Mouse (Mus musculus): Measurements from ENCODE around the gene Wdr48.

The Wdr48 gene

DNA sequence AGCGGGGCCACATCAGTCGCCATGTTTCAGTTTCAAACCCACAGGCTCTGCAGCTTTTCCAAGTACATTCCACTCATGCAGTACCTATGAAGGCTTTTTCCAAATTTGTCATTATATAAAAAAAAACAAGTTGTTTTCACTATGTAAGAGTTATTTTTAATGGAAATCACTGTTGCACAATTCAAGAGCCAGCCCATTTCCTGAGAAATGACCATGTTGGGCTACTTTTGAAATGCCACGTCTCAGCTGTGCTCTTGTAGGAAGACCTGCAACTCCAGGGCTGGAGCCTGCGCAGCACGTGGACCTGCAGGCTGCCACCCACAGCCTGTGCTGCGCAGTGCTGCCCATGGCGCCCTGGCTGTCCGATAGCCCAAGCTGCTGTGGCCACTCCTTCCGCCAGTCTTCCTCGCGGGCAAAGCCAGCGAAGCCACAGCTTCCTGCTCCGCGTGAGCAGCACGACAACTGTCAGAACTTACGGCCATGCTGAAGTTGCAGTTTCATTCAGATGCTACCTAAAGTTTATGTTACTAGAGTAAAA lies 30.5 kb downstream of the Wdr48 start:
- no peak for DNase-seq (ENCODE audit: low spot score in 2 of 2)

- DNase-seq (ENCODE audit: low spot score in 2 of 2) = no peak
These were observed 31.1 kb downstream of the Wdr48 start for GRCm38 (mm10) chr9:119925729-119926128.

- no peak for DNase-seq (ENCODE audit: low spot score in 2 of 2)
These were observed 31.8 kb downstream of the Wdr48 start for GRCm38 (mm10) chr9:119926497-119926896.

GRCm38 (mm10) chr9:119932358-119932757 lies 37.7 kb downstream of the Wdr48 start:
- DNase-seq (ENCODE audit: low spot score in 2 of 2) = peak; percentile 45 to 56

GRCm38 (mm10) chr9:119933675-119934074 lies 39.0 kb downstream of the Wdr48 start:
- DNase-seq (ENCODE audit: low spot score in 2 of 2) = no peak

DNA sequence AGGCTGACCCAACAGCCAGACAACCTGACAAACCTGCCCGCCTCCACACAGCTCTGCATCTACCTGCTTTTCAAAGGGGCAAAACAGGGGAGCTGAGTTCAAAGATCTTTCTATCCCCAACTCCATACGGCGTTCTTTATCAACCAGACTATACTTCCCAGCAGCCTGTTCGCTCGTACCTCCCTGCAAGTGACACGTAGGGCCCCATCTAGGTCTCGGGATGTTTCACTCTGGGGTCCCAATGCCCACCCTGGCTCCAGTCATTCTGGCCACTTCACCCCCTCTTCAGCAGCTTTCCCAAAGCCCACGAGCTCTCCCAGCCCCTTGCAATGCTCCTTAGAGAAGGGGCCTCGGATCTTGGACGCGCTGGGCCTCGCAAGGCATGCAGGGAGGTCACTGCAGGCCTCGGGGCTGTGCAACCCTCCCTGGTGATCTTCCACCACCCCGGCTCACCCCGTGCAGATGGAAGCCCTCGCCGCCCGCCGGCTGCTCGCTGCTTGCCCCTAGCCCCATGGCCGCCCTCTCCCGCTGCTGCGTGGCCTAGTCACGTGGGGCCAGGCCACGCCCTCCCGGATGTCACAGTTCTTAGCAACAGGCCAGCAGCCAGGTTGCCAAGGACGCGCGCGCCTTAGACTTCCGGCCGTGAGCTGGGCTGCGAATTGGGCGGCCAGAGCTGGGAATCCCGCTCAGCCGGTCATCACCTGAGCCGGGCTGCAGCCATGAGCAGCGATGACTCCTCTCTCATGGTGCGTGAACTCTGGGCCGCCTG lies 42.5 kb downstream of the Wdr48 start, which contains the start of the genes Gorasp1 and Ttc21a:
Gorasp1 (minus strand) TSS at position 561 of the 769 bp plus-strand sequence.
Ttc21a (plus strand) TSS at position 602 of the 769 bp plus-strand sequence.
- DNase-seq (ENCODE audit: low spot score in 2 of 2) = peak; percentile 92 to 94

GRCm38 (mm10) chr9:119938496-119938895 lies 43.8 kb downstream of the Wdr48 start:
- no peak for DNase-seq (ENCODE audit: low spot score in 2 of 2)

GRCm38 (mm10) chr9:119939646-119940045 lies 45.0 kb downstream of the Wdr48 start:
- no peak for DNase-seq (ENCODE audit: low spot score in 2 of 2)

DNA sequence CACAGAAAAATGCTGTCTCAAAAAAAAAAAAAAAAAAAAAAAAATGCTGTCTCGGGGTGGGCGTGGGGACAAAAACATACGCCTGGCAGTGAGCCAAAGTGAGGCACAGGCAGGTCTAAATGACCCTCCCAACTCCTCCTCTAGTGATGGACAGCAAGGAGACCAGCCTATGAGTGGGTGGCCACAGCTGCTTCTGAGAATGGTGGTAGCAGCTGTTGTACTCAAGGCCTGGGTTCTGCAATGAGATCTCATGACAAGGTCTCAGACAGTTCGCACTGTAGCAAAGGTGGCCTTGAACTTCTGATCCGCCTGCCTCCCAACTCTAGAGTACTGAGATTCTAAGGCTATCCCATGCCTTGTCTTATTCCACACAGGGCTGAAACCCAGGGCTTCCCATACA lies 46.7 kb downstream of the Wdr48 start:
- no peak for DNase-seq (ENCODE audit: low spot score in 2 of 2)

DNA sequence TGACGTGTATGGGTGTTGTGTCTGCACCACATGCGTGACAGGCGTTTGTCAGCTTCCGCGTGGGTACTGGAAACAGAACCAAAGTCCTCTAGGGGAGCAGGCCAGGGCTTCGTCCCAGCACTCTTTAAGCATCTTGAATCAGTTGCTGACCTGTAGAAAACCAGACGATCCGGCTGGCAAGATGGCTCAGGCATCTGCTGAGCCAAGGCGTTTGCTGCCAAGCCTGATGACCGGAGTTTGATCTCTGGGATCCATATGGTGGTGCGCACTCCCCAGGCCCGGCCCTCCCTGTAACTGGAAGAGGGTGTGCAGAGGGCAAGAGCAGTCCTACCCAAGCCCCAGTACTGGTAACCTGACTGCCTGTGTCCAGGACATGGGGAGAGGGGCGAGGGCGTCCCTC lies 47.2 kb downstream of the Wdr48 start:
- DNase-seq (ENCODE audit: low spot score in 2 of 2) = no peak

DNA sequence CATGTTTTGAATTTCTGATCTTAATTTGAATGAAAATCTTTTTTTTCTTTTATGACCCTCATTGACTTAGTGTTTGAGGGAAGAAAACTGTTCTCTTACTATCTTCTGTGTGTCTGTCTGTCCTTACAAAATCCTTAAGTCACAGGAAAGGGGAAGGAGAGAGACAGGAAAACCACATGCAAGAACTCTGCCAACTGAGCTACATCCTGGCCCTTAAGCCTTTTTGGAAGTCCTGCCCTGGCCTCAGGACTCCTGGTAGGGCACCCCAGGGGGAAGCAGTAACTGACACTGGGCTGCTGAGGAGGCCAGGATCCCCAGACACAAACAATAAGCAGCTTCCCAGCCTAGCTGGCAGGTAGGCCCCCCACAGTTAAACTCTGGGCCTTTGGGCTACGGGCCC lies 48.6 kb downstream of the Wdr48 start:
- no peak for DNase-seq (ENCODE audit: low spot score in 2 of 2)

DNA sequence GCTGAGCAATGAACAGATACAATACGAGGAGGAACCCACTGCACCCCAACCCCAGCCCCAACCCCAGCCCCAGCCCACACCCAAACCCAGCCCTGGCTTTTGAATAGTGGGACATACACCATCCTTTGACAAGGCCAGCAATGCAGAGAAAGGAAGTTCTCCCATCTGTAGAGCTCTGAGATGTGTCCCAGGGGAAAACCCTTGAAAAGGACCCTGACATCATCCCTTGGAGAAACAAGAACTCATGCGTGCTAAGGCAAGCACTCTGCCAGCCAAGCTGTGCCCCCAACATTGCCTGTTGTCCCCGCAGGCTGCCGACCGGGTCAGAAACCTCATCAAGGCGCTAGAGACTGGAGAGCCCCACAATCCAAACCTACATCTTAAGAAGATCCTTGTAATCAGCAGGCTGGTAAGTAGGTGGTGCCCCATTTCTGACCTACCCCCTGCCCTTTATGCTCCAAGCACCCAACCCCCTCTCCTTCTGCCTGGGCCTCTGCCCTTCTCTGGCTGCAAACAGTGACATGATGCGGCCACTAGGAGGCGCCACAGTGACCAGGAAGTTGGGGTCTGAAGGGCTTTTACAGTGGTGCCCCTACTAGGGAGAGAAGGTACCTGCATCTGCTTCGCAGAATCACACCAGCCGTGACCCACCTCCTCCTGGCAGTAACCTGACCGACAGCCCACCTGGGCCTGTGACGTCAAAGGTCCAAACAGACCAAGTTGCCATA lies 50.7 kb downstream of the Wdr48 start:
- DNase-seq (ENCODE audit: low spot score in 2 of 2) = no peak

- no peak for DNase-seq (ENCODE audit: low spot score in 2 of 2)
These were observed 54.1 kb downstream of the Wdr48 start for GRCm38 (mm10) chr9:119948804-119949203.

DNA sequence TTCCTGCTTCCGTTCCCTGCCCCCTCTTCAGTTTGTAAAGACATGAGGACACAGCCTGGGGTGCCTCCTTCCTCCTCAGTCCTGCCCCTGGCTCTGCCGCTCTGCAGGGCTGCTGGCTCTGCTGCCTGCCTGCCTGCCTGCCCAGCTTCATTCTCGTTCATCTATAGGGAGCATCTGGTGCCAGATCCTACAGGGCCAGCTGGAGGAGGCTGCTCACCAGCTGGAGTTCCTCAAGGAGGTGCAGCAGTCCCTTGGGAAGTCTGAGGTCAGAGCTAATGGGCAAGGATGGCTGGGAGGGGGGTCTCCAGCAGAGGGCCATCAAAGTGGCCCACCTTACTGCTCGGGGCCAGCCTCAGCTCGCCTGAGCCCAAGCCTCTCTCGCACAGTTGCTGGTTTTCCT lies 55.8 kb downstream of the Wdr48 start:
- DNase-seq (ENCODE audit: low spot score in 2 of 2) = no peak

DNA sequence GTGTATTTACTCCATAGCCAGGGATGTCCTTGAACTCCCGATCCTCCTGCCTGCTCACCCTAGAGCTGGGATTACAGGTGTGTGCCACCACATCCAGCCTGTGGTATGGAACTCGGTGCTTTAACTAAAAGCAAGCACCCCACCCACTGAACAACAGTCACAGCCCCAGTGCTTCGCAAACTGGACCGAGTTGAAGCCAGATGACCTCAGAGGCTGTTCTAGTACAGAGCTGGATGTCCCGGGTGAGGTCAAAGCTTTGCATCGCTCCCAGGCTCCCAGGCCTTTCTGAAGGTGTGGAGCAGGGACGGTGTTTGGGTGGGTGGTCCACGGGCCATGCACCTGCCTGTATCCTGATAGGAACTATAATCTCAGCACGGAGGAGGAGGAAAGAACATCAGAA lies 56.7 kb downstream of the Wdr48 start:
- DNase-seq (ENCODE audit: low spot score in 2 of 2) = no peak

- DNase-seq (ENCODE audit: low spot score in 2 of 2) = no peak
These were observed 64.2 kb downstream of the Wdr48 start for GRCm38 (mm10) chr9:119958835-119959234.

GRCm38 (mm10) chr9:119962216-119962615 lies 67.5 kb downstream of the Wdr48 start:
- DNase-seq (ENCODE audit: low spot score in 2 of 2) = no peak

- peak; percentile 62 to 63 for DNase-seq (ENCODE audit: low spot score in 2 of 2)
These were observed 68.4 kb downstream of the Wdr48 start for GRCm38 (mm10) chr9:119962987-119963667.

GRCm38 (mm10) chr9:119964206-119964605 lies 69.5 kb downstream of the Wdr48 start:
- no peak for DNase-seq (ENCODE audit: low spot score in 2 of 2)

- DNase-seq (ENCODE audit: low spot score in 2 of 2) = no peak
These were observed 70.5 kb downstream of the Wdr48 start for GRCm38 (mm10) chr9:119965186-119965585.

DNA sequence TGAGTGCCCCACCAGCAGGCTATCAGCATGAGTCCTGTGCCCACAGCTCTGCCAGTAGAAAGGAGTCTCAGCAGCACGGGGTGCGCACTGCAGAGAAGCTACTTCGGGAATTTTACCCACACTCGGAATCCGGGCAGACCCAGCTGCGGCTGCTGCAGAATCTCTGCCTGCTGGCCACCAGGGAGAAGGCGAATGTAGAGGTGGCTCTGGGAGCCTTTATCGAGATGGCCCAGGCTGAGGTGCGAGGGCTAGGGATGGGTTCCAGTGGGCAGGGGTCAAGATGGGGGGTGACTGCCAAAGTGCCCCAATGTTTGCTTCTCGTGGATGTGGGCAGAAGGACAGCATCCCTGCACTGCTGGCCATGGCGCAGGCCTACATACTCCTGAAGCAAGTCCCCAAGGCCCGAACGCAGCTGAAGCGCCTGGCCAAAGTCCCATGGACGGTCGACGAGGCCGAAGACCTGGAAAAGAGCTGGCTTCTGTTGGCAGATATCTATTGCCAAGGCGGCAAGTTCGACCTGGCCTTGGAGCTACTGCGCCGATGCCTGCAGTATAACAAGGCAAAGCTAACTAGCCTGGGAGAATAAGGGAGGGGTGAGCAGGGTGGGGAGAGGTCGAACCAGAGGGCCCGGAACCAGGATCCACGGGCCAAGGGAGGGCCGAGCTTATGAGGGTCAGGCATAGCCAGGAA lies 71.7 kb downstream of the Wdr48 start:
- no peak for DNase-seq (ENCODE audit: low spot score in 2 of 2)

DNA sequence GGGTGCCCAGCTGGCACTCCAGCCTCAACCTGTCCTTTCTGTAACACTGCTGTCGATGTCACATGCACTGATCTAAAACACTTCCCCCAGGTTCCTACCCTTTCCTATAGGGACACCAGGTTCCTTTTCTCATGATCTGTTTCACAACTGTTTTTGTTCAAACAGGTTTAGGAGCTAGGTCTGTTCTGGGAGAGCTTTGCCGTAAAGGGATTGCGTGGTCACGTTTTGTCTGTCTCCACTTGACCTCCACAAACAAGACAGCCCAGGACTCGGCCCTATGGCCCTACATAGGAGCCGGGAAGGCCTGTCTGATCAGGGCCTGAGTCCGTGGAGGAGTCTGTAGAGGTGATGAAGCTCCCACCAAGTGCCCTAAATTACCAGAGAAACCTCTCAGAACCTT lies 75.1 kb downstream of the Wdr48 start:
- DNase-seq (ENCODE audit: low spot score in 2 of 2) = no peak
